Mouse (Mus musculus) hindbrain, embryonic 12.5 days (tissue): ENCODE measurements at regions not wholly inside any gene's neighbourhood (a gene's known extent, or its start where the extent isn't known, plus 50 kb on each side); places are given as distances from the start of the nearest gene placed in this dataset.

ENCODE experiments used
- ATAC-seq: fragments of 200-750 bp; cut with Nextera tagmentation; 2 replicates; pipeline ENCODE4 v1.8.0; 2017; ENCODE audit warnings: moderate TSS enrichment; ENCODE audit not compliant: low FRiP score
- H3K27ac ChIP-seq: fragments of 300-500 bp; sonication (generic); 2 replicates; pipeline ENCODE4 v1.5.1; 2016; ENCODE audit warnings: mild to moderate bottlenecking
- H3K27me3 ChIP-seq: fragments of 300-500 bp; sonication (generic); 2 replicates; pipeline ENCODE4 v1.6.1; 2016; ENCODE audit warnings: mild to moderate bottlenecking
- H3K36me3 ChIP-seq: fragments of 300-500 bp; sonication (generic); 2 replicates; pipeline ENCODE4 v1.6.1; 2016; ENCODE audit warnings: mild to moderate bottlenecking
- H3K4me1 ChIP-seq: fragments of 300-500 bp; sonication (generic); 2 replicates; pipeline ENCODE4 v1.6.1; 2016
- H3K4me2 ChIP-seq: fragments of 300-500 bp; sonication (generic); replicated peaks from 2 replicates; pipeline ENCODE4 v1.6.1; 2016; ENCODE audit warnings: mild to moderate bottlenecking
- H3K4me3 ChIP-seq: fragments of 300-500 bp; sonication (generic); 2 replicates; pipeline ENCODE4 v1.5.1; 2016; ENCODE audit warnings: mild to moderate bottlenecking
- H3K9ac ChIP-seq: fragments of 300-500 bp; sonication (generic); 2 replicates; pipeline ENCODE4 v1.6.1; 2016; ENCODE audit warnings: mild to moderate bottlenecking, moderate library complexity
- H3K9me3 ChIP-seq: fragments of 300-500 bp; sonication (generic); replicated peaks from 2 replicates; pipeline ENCODE4 v1.6.1; 2016; ENCODE audit warnings: mild to moderate bottlenecking
- WGBS: fragments of 180-500 bp; shearing (Covaris S2); methylation state at CpG from one replicate; pipeline ENCODE4 v1.1.7; 2016; 5-methylcytosine and 5-hydroxymethylcytosine counted together

- Histone ChIP-seq H3K27me3 (no peaks in the 10 kb centered on the region), H3K9me3 (no peaks in the 10 kb centered on the region), H3K4me2 (no peak overlapping the region), H3K4me1 (no peaks in the 10 kb centered on the region), H3K27ac (no peak overlapping the region), H3K9ac (no peak overlapping the region), H3K4me3 (no peak overlapping the region), H3K36me3 (no peaks in the 10 kb centered on the region)
- 60% methylated on average over 4 of the region's 4 CpGs for WGBS
- no peak for ATAC-seq
These were observed 73.5 kb downstream of the Tmem114 start for GRCm38 (mm10) chr16:8351424-8351823.

- Histone ChIP-seq H3K27me3 (no peaks in the 10 kb centered on the region), H3K9me3 (no peaks in the 10 kb centered on the region), H3K27ac (no peak overlapping the region), H3K4me3 (no peak overlapping the region), H3K9ac (no peak overlapping the region), H3K4me1 (no peaks in the 10 kb centered on the region), H3K4me2 (no peak overlapping the region), H3K36me3 (no peaks in the 10 kb centered on the region)
- no peak for ATAC-seq
- 75% methylated on average over 3 of the region's 3 CpGs for WGBS
These were observed 75.8 kb downstream of the Tmem114 start for GRCm38 (mm10) chr16:8349148-8349547.

- H3K4me3 ChIP-seq, result no peak overlapping the region
- H3K4me1 ChIP-seq, result no peaks in the 10 kb centered on the region
- H3K9ac ChIP-seq, result no peak overlapping the region
- no peaks in the 10 kb centered on the region for H3K27me3 ChIP-seq
- no peak overlapping the region for H3K4me2 ChIP-seq
- no peaks in the 10 kb centered on the region for H3K36me3 ChIP-seq
- no peak for ATAC-seq
- no peak overlapping the region for H3K27ac ChIP-seq
- H3K9me3 ChIP-seq, result no peaks in the 10 kb centered on the region
- 69% methylated on average over 5 of the region's 5 CpGs for WGBS
These were observed 76.3 kb downstream of the Tmem114 start for GRCm38 (mm10) chr16:8348645-8349044.

- H3K36me3 ChIP-seq, result no peaks in the 10 kb centered on the region
- H3K4me3 ChIP-seq, result no peak overlapping the region
- no peak overlapping the region for H3K4me2 ChIP-seq
- no peak overlapping the region for H3K27ac ChIP-seq
- ATAC-seq, result no peak
- H3K9me3 ChIP-seq, result no peaks in the 10 kb centered on the region
- H3K27me3 ChIP-seq, result no peaks in the 10 kb centered on the region
- WGBS, result 90% methylated on average over 7 of the region's 7 CpGs
- H3K4me1 ChIP-seq, result no peaks in the 10 kb centered on the region
- H3K9ac ChIP-seq, result no peak overlapping the region
These were observed 79.7 kb downstream of the Tmem114 start for GRCm38 (mm10) chr16:8345216-8345615.

- Histone ChIP-seq H3K27me3 (0 out of 2 replicates have a peak, but pooled peaks cover 4% of the 10 kb centered on the region), H3K4me3 (no peak overlapping the region), H3K36me3 (no peaks in the 10 kb centered on the region), H3K9me3 (no peaks in the 10 kb centered on the region), H3K9ac (no peak overlapping the region), H3K4me1 (peaks cover 9% of the 10 kb centered on the region), H3K27ac (no peak overlapping the region; the same call in 1 of the 2 replicates), H3K4me2 (no peak overlapping the region; the same call in 1 of the 2 replicates)
- WGBS, result 21% methylated on average over 8 of the region's 8 CpGs
- peak; percentile 66; the same call in 1 of the 2 replicates for ATAC-seq
These were observed 91.7 kb downstream of the Tmem114 start for GRCm38 (mm10) chr16:8333081-8333710.

GRCm38 (mm10) chr16:8311996-8312395, 112.9 kb downstream of the Tmem114 start:
- 0 out of 2 replicates have a peak, but pooled peaks have one; percentile 40 for ATAC-seq
- H3K4me1 ChIP-seq, result peaks cover 6% of the 10 kb centered on the region; the same call in 1 of the 2 replicates
- no peak overlapping the region for H3K9ac ChIP-seq
- no peaks in the 10 kb centered on the region for H3K27me3 ChIP-seq
- no peak overlapping the region for H3K27ac ChIP-seq
- no peaks in the 10 kb centered on the region for H3K36me3 ChIP-seq
- H3K4me3 ChIP-seq, result no peak overlapping the region
- H3K4me2 ChIP-seq, result no peak overlapping the region
- H3K9me3 ChIP-seq, result no peaks in the 10 kb centered on the region
- WGBS, result 60% methylated on average over 7 of the region's 7 CpGs

- H3K9me3 ChIP-seq, result no peaks in the 10 kb centered on the region
- H3K4me3 ChIP-seq, result no peak overlapping the region
- H3K4me2 ChIP-seq, result no peak overlapping the region
- WGBS, result 67% methylated on average over 8 of the region's 8 CpGs
- H3K27ac ChIP-seq, result no peak overlapping the region
- no peaks in the 10 kb centered on the region for H3K4me1 ChIP-seq
- H3K36me3 ChIP-seq, result no peaks in the 10 kb centered on the region
- no peak for ATAC-seq
- no peaks in the 10 kb centered on the region for H3K27me3 ChIP-seq
- H3K9ac ChIP-seq, result no peak overlapping the region
These were observed 118.5 kb downstream of the Tmem114 start for GRCm38 (mm10) chr16:8306389-8306788.
